Mouse (Mus musculus) intestine, embryonic 14.5 days (tissue): ENCODE measurements around the gene Macf1. TPM values are rescaled to one million over a fixed set of nuclear protein-coding genes. Genes with fewer than 3 reads are reported as not detected.
"Not testable (repeated sequence)": the region's sequence is repeated elsewhere in the genome, so short reads cannot be mapped to it uniquely, and the experiment has no call there.

Experiments used
- ATAC-seq: fragments of 200-750 bp; cut with Nextera tagmentation; replicated peaks from 2 replicates; pipeline ENCODE4 v1.8.0; 2017; ENCODE audit warnings: low read depth, moderate number of reproducible peaks, moderate TSS enrichment, moderate library complexity; ENCODE audit not compliant: low FRiP score, low TSS enrichment
- DNase-seq: peaks from one replicate; pipeline ENCODE4 v3.0.0-alpha.2; 2018; ENCODE audit warnings: low spot score
- H3K27ac ChIP-seq: fragments of 300-500 bp; sonication (generic); 2 replicates; pipeline ENCODE4 v1.5.1; 2014; ENCODE audit warnings: low read depth, mild to moderate bottlenecking, control low read depth
- H3K27me3 ChIP-seq: fragments of 300-500 bp; sonication (generic); replicated peaks from 2 replicates; pipeline ENCODE4 v1.6.1; 2014; ENCODE audit warnings: low read length, control low read depth; ENCODE audit not compliant: control insufficient read depth, insufficient read depth
- H3K36me3 ChIP-seq: fragments of 300-500 bp; sonication (generic); 2 replicates; pipeline ENCODE4 v1.6.1; 2014; ENCODE audit warnings: low read length, control low read depth; ENCODE audit not compliant: control insufficient read depth, insufficient read depth
- H3K4me1 ChIP-seq: fragments of 300-500 bp; sonication (generic); replicated peaks from 2 replicates; pipeline ENCODE4 v1.6.1; 2014; ENCODE audit warnings: low read length, control low read depth, mixed read lengths; ENCODE audit not compliant: control insufficient read depth, insufficient read depth
- H3K4me2 ChIP-seq: fragments of 300-500 bp; sonication (generic); 2 replicates; pipeline ENCODE4 v1.6.1; 2014; ENCODE audit warnings: low read length
- H3K4me3 ChIP-seq: fragments of 300-500 bp; sonication (generic); 2 replicates; pipeline ENCODE4 v1.5.1; 2014; ENCODE audit warnings: low read depth, low read length, control low read depth, mixed read lengths
- H3K9ac ChIP-seq: fragments of 300-500 bp; sonication (generic); 2 replicates; pipeline ENCODE4 v1.6.1; 2014; ENCODE audit warnings: mild to moderate bottlenecking, low read length
- H3K9me3 ChIP-seq: fragments of 300-500 bp; sonication (generic); 2 replicates; pipeline ENCODE4 v1.6.1; 2016; ENCODE audit warnings: low read length, control low read depth; ENCODE audit not compliant: control insufficient read depth
- whole genome bisulfite sequencing: fragments of 180-500 bp; shearing (Covaris S2); extraction: QIAGEN DNeasy Blood & Tissue Kit; methylation state at CpG from one replicate; pipeline ENCODE4 v1.1.7; 2014; 5-methylcytosine and 5-hydroxymethylcytosine counted together
- polyA plus RNA-seq: library from polyadenylated mRNA; unstranded; fragments of >200 nt; fragmentation: Nextera tagmentation; extraction: Ambion mirVana; gene quantifications from 2 replicates; pipeline ENCODE4 v1.2.1, GENCODE M21; 2014

The Macf1 gene
- polyA plus RNA-seq, 1 experiment from 2014 or later: 64.7 TPM

DNA sequence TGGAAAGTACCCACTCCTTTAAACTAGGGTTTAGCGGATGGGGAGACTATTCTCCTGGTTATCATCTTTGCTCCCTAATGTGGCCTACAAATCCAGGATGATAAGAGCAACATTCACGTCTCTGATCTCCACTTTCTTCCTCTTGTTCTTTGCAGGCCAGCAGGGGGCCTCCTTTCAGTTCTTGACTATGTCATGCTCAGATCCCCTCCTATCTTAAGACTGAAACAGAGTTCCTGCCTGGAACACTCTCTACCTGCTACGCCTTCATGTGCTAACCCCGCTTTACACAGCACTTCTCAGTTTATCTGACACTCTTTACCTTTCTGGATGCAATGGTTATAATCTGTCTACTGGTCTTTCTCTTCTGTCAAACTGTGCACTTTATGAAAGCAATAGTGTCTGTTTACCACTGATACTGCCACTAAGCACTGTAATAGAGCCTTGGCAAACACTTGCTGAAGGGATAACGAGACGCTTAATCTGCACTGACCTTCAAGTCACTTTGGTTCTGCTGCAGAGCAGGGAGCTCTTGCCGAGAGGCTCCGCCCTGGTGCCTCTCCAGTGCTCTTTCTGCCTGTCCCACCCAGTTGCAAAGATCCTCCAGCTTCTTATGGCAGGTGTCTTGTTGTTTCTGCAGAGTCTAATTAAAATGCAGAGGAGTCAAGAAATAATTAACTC, 223.4 kb downstream of the Macf1 start:
- DNase-seq: no peak
- Histone ChIP-seq H3K27me3 (no peaks in the 10 kb centered on the region), H3K36me3 (peaks cover 87% of the 10 kb centered on the region), H3K4me1 (no peaks in the 10 kb centered on the region), H3K27ac (no peak overlapping the region), H3K4me3 (no peak overlapping the region), H3K4me2 (no peak overlapping the region), H3K9ac (no peak overlapping the region), H3K9me3 (no peaks in the 10 kb centered on the region)
- ATAC-seq: no peak
- WGBS: 76% methylated on average over 8 of the region's 8 CpGs

DNA sequence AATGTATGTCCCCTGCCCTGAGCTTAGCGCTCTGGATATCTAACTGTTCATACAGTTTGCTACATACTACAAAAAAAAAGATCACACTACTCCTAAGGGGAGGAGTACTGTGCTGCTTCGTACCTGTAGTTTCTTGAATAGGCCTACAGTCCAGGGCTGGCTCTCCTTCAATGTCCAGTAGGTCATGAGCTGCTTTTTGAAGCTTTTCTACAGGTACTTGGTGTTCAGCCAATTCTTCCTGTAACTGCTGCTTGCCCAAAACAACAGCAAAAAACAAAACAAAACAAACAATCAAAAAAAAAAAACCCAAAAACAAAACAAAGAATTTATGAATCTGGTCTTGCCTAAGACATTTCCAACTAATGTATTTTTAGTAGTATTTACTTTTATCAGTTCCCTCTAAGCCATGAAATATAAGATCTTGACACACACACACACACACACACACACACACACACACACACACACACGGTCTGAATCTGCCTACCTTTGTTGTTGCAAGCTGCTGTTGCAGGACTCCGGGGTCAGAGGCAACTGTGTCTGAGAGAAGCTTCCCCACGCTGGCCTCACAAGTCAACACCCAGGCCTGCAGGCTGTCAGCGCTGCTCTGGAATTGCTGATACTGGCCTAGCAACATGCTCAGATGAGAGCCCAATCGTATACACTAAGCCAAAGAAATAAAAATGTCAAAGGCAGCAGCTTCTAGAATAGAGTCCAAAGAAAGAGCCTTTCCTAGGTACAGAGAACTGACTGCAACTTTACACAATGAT, 229.1 kb downstream of the Macf1 start:
- no peak for ATAC-seq
- Histone ChIP-seq H3K27me3 (no peaks in the 10 kb centered on the region), H3K4me2 (no peak overlapping the region), H3K4me3 (no peak overlapping the region), H3K27ac (no peak overlapping the region), H3K9ac (no peak overlapping the region), H3K9me3 (no peaks in the 10 kb centered on the region), H3K36me3 (peaks cover 87% of the 10 kb centered on the region), H3K4me1 (no peaks in the 10 kb centered on the region)
- no peak for DNase-seq
- 58% methylated on average over 7 of the region's 7 CpGs for WGBS

DNA sequence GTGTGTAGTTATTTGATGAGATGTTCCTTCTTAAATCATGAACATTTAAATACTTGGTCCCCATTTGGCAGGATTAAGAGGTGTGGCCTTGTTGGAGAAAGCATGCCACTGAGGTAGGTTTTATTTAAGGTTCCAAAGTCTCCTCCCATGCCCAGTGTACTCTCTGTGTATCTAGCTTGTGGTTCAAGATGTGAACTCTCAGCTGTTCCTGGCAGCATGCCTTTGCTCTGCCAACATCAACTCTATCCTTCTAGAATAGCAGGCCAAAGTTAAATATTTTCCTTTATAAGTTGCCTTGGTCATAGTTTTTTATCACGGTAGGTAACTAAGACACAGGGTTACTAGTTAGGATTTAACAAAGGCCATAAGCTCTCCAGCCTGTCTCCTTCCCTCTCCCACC, 230.4 kb downstream of the Macf1 start:
- ATAC-seq (no peak), DNase-seq (no peak)
- no peak overlapping the region for H3K9ac ChIP-seq
- H3K9me3 ChIP-seq: no peaks in the 10 kb centered on the region
- H3K4me1 ChIP-seq: no peaks in the 10 kb centered on the region
- H3K36me3 ChIP-seq: peaks cover 87% of the 10 kb centered on the region
- H3K4me2 ChIP-seq: no peak overlapping the region
- no peaks in the 10 kb centered on the region for H3K27me3 ChIP-seq
- no peak overlapping the region for H3K27ac ChIP-seq
- no peak overlapping the region for H3K4me3 ChIP-seq
- WGBS: 96% methylated on average over 1 of the region's 1 CpGs

DNA sequence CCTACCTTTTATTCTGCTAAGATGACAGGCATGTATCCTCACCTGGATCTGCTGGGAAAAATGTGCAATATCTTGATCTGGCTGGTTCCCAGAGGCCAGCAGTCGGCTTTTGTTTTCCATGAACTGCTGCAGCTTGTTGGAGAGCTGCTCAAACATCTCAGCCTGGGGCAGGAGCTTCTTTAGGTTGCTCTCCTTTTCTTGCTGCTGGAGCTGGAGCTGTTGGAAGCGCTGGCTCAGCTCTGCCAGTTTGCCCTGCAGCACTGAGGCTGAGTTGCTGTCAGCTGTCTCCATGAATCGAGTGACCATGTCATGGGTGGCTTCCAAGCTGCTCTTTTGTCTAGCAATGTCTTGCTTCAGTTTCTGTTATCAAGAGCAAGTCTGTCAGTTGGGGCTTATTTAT, 232.2 kb downstream of the Macf1 start:
- Histone ChIP-seq H3K4me1 (no peaks in the 10 kb centered on the region), H3K4me2 (no peak overlapping the region), H3K27me3 (no peaks in the 10 kb centered on the region), H3K27ac (no peak overlapping the region), H3K36me3 (peaks cover 87% of the 10 kb centered on the region), H3K9me3 (no peaks in the 10 kb centered on the region), H3K4me3 (no peak overlapping the region), H3K9ac (no peak overlapping the region)
- no peak for DNase-seq
- no peak for ATAC-seq
- WGBS: 89% methylated on average over 3 of the region's 3 CpGs

DNA sequence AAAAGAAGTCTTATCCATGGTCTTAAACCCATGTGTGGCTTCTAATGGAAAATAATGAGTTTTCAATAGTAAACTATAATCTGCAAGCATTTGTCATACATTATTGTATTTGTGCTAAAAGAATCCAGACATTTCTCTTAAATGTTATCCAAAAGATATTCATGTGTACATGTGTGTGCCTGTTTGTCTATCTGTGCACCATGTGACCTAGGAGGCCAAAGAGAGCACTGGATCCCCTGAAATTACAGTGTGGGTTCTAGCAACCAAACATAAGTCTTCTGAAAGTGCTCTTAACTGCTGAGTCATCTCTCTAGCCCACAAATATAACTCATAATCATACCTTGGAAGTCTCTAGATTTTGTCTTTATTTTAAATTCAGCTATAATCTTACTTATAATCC, 234.9 kb downstream of the Macf1 start:
- Histone ChIP-seq H3K27me3 (no peaks in the 10 kb centered on the region), H3K4me3 (no peak overlapping the region), H3K4me1 (no peaks in the 10 kb centered on the region), H3K9me3 (no peaks in the 10 kb centered on the region), H3K9ac (no peak overlapping the region), H3K27ac (no peak overlapping the region), H3K4me2 (no peak overlapping the region), H3K36me3 (peaks cover 73% of the 10 kb centered on the region)
- DNase-seq: no peak
- ATAC-seq: no peak

DNA sequence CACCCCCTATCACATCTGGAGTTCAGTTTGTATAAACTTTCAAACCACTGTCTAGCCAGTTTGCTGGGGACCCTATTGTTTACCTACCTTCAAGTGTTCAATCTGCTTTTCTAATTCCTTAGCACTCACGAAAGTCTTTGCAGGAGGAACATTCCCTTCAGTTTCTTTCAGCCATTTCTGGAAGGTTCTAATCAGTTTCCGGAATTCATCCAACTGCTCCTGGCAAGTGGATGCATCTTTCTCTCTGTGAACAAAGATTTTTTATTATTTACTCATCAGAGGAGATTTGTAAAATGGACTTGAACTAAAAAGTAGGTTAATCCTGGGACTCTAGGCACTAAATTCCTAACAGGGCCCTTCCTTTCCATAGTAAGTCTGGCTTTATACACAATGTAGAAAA, 236.1 kb downstream of the Macf1 start:
- ATAC-seq: no peak
- H3K36me3 ChIP-seq: peaks cover 68% of the 10 kb centered on the region

DNA sequence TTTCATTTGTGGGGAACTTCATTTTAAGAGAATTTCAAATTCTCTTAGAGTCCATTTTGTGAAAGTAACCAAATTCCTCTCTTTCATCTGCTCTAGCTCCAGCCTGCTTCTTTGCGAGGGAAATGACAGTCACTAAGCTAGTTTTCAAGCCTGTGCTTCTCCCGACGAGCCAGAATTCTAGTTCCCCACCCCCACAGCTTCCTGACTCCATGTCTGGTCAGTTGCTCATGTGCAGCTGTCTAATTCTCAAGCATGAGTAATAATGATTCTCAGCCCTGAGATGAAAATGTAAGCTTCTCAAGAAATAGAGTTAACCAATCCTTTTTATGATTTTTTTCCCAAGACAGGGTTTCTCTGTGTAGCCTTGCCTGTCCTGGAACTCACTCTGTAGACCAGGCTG, 236.9 kb downstream of the Macf1 start:
- 36% methylated on average over 3 of the region's 3 CpGs for WGBS

More for the DNA sequence above, 236.1 kb downstream of the Macf1 start:
- Histone ChIP-seq H3K4me3 (no peak overlapping the region), H3K9me3 (no peaks in the 10 kb centered on the region), H3K4me1 (no peaks in the 10 kb centered on the region), H3K9ac (no peak overlapping the region), H3K4me2 (no peak overlapping the region), H3K27ac (no peak overlapping the region), H3K27me3 (no peaks in the 10 kb centered on the region)
- WGBS: 87% methylated on average over 2 of the region's 2 CpGs
- no peak for DNase-seq

DNA sequence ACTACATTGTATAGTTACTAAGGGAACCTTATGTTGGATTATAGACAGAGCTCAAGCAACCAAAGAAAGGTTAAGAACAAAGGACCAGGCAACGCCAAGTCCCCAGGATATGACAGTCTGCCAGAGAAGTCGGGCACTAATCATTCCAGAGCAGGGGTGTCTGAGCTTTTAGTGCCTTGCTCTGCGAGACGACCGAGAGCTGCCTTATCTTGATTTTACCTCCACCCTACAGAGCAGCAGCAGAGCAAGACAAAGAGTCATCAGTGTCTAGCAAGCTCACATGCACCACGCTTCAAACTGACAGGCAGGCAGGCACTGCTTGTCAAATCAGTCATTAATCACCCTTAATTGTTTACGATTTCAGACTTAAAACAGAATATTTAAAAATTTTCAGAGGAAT, 237.4 kb downstream of the Macf1 start:
- H3K9ac ChIP-seq: no peak overlapping the region
- H3K4me1 ChIP-seq: no peaks in the 10 kb centered on the region
- 30% methylated on average over 7 of the region's 7 CpGs for WGBS
- H3K4me2 ChIP-seq: no peak overlapping the region
- H3K36me3 ChIP-seq: peaks cover 62% of the 10 kb centered on the region
- H3K9me3 ChIP-seq: no peaks in the 10 kb centered on the region
- H3K27me3 ChIP-seq: no peaks in the 10 kb centered on the region
- DNase-seq (no peak), ATAC-seq (0 out of 2 replicates have a peak, but pooled peaks have one; percentile 15)
- no peak overlapping the region for H3K27ac ChIP-seq
- no peak overlapping the region for H3K4me3 ChIP-seq

More for the DNA sequence above, 236.9 kb downstream of the Macf1 start:
- H3K27me3 ChIP-seq: no peaks in the 10 kb centered on the region
- H3K9ac ChIP-seq: no peak overlapping the region
- no peaks in the 10 kb centered on the region for H3K9me3 ChIP-seq
- no peak overlapping the region for H3K4me2 ChIP-seq
- no peaks in the 10 kb centered on the region for H3K4me1 ChIP-seq
- H3K27ac ChIP-seq: no peak overlapping the region
- no peak for DNase-seq
- H3K4me3 ChIP-seq: no peak overlapping the region
- no peak for ATAC-seq
- peaks cover 62% of the 10 kb centered on the region for H3K36me3 ChIP-seq

DNA sequence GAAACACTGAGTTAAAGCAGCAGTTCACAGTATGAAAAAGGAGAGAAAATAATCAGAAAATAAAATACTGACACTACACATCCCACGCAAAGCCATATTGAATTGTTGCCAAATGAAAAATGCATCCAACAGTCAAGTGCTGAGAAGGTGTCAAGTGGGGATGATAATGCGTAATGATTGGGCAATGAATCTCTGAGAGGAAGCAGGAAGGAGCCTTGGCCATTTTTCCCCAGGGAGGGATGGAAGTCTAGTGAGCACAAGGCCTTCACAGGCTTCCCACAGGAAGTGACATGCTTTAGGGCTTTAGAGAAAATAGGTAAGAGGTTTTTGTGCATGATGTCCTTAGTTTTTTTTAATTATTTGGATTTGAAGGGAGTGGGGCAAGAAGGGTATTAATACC, 237.9 kb downstream of the Macf1 start:
- not testable (repeated sequence) for ATAC-seq, H3K9me3 ChIP-seq, H3K27me3 ChIP-seq, DNase-seq, H3K4me1 ChIP-seq, H3K4me2 ChIP-seq, H3K27ac ChIP-seq, H3K9ac ChIP-seq, H3K4me3 ChIP-seq
- WGBS: 83% methylated on average over 2 of the region's 2 CpGs
- H3K36me3 ChIP-seq: peaks cover 61% of the 10 kb centered on the region
